Mouse (Mus musculus): ENCODE results near the gene Tspear. TPM values are rescaled to one million over a fixed set of nuclear protein-coding genes. Genes with fewer than 3 reads are reported as not detected.

Tspear gene
- polyA plus RNA-seq, 1 experiment = not detected

- no peaks in the 10 kb centered on the region for H3K36me3 ChIP-seq (ENCODE audit: control insufficient read depth, insufficient read depth)
- H3K4me3 ChIP-seq = no peak overlapping the region
- TF ChIP-seq TCF3 (IDR thresholded peaks at IDR 0.05; ENCODE audit: insufficient read length, low read depth) (no peak), E2F4 (IDR thresholded peaks at IDR 0.05; ENCODE audit: insufficient read depth) (no peak), POLR2A (IDR thresholded peaks at IDR 0.05; ENCODE audit: insufficient read length, low read depth) (no peak), USF1 (IDR thresholded peaks at IDR 0.05; ENCODE audit: low read depth) (no peak), TCF12 (IDR thresholded peaks at IDR 0.05; ENCODE audit: insufficient read depth, poor library complexity, severe bottlenecking) (no peak), MYOG (IDR thresholded peaks at IDR 0.05; ENCODE audit: control insufficient read depth in 1 of 3, insufficient read depth in 1 of 3, insufficient read length in 2 of 3, low read depth in 2 of 3) (no peak), CEBPB (IDR thresholded peaks at IDR 0.05; ENCODE audit: insufficient read depth, poor library complexity, severe bottlenecking) (no peak), MYOD1 (IDR thresholded peaks at IDR 0.05; ENCODE audit: control insufficient read depth in 1 of 3, insufficient read length in 2 of 3, low read depth in 2 of 3) (no peak), POLR2AphosphoS2 (IDR thresholded peaks at IDR 0.05; ENCODE audit: insufficient read length, low read depth) (no peak), REST (IDR thresholded peaks at IDR 0.05; ENCODE audit: insufficient read depth, insufficient read length) (no peak), SRF (IDR thresholded peaks at IDR 0.05; ENCODE audit: control insufficient read depth, insufficient read length, low read depth) (no peak), MAX (IDR thresholded peaks at IDR 0.05; ENCODE audit: low read depth) (no peak)
- no peak overlapping the region for H3K4me2 ChIP-seq (ENCODE audit: low read depth)
- no peak overlapping the region for H3ac ChIP-seq (ENCODE audit: control insufficient read depth, insufficient read length)
- H3K27me3 ChIP-seq (ENCODE audit: control insufficient read depth, insufficient read depth, insufficient read length) = peaks cover 36% of the 10 kb centered on the region
- H3K79me2 ChIP-seq (ENCODE audit: control insufficient read depth, insufficient read depth) = no peaks in the 10 kb centered on the region
These were observed 226.2 kb downstream of the Tspear start for GRCm38 (mm10) chr10:77912605-77913004.

- H3K27me3 ChIP-seq (ENCODE audit: control insufficient read depth, insufficient read depth, insufficient read length) = peaks cover 35% of the 10 kb centered on the region
- no peak overlapping the region for H3ac ChIP-seq (ENCODE audit: control insufficient read depth, insufficient read length)
- H3K79me2 ChIP-seq (ENCODE audit: control insufficient read depth, insufficient read depth) = no peaks in the 10 kb centered on the region
- no peaks in the 10 kb centered on the region for H3K36me3 ChIP-seq (ENCODE audit: control insufficient read depth, insufficient read depth)
- no peak overlapping the region for H3K4me3 ChIP-seq
- no peak for TF ChIP-seq POLR2A (IDR thresholded peaks at IDR 0.05; ENCODE audit: insufficient read length, low read depth)
- TF ChIP-seq TCF3 (IDR thresholded peaks at IDR 0.05; ENCODE audit: insufficient read length, low read depth) = no peak
- no peak for TF ChIP-seq MAX (IDR thresholded peaks at IDR 0.05; ENCODE audit: low read depth)
- no peak for TF ChIP-seq E2F4 (IDR thresholded peaks at IDR 0.05; ENCODE audit: insufficient read depth)
- no peak for TF ChIP-seq REST (IDR thresholded peaks at IDR 0.05; ENCODE audit: insufficient read depth, insufficient read length)
- no peak for TF ChIP-seq USF1 (IDR thresholded peaks at IDR 0.05; ENCODE audit: low read depth)
- TF ChIP-seq TCF12 (IDR thresholded peaks at IDR 0.05; ENCODE audit: insufficient read depth, poor library complexity, severe bottlenecking) = no peak
- no peak for TF ChIP-seq MYOD1 (IDR thresholded peaks at IDR 0.05; ENCODE audit: control insufficient read depth in 1 of 3, insufficient read length in 2 of 3, low read depth in 2 of 3)
- TF ChIP-seq POLR2AphosphoS2 (IDR thresholded peaks at IDR 0.05; ENCODE audit: insufficient read length, low read depth) = no peak
- no peak for TF ChIP-seq MYOG (IDR thresholded peaks at IDR 0.05; ENCODE audit: control insufficient read depth in 1 of 3, insufficient read depth in 1 of 3, insufficient read length in 2 of 3, low read depth in 2 of 3)
- TF ChIP-seq SRF (IDR thresholded peaks at IDR 0.05; ENCODE audit: control insufficient read depth, insufficient read length, low read depth) = no peak
- TF ChIP-seq CEBPB (IDR thresholded peaks at IDR 0.05; ENCODE audit: insufficient read depth, poor library complexity, severe bottlenecking) = no peak
- no peak overlapping the region for H3K4me2 ChIP-seq (ENCODE audit: low read depth)
These were observed 226.9 kb downstream of the Tspear start for GRCm38 (mm10) chr10:77913292-77913691.

GRCm38 (mm10) chr10:77916636-77917335 is 230.4 kb downstream of the Tspear start:
- TF ChIP-seq MYOD1 (IDR thresholded peaks at IDR 0.05; ENCODE audit: control insufficient read depth in 1 of 3, insufficient read length in 2 of 3, low read depth in 2 of 3) (no peak), POLR2A (IDR thresholded peaks at IDR 0.05; ENCODE audit: insufficient read length, low read depth) (no peak), REST (IDR thresholded peaks at IDR 0.05; ENCODE audit: insufficient read depth, insufficient read length) (no peak), SRF (IDR thresholded peaks at IDR 0.05; ENCODE audit: control insufficient read depth, insufficient read length, low read depth) (no peak)

GRCm38 (mm10) chr10:77921009-77921408 is 234.6 kb downstream of the Tspear start:
- no peak overlapping the region for H3K4me3 ChIP-seq
- no peak overlapping the region for H3K4me2 ChIP-seq (ENCODE audit: low read depth)
- no peaks in the 10 kb centered on the region for H3K27me3 ChIP-seq (ENCODE audit: control insufficient read depth, insufficient read depth, insufficient read length)
- TF ChIP-seq POLR2A (IDR thresholded peaks at IDR 0.05; ENCODE audit: insufficient read length, low read depth) (no peak), SRF (IDR thresholded peaks at IDR 0.05; ENCODE audit: control insufficient read depth, insufficient read length, low read depth) (no peak), MYOG (IDR thresholded peaks at IDR 0.05; ENCODE audit: control insufficient read depth in 1 of 3, insufficient read depth in 1 of 3, insufficient read length in 2 of 3, low read depth in 2 of 3) (no peak)
- H3K36me3 ChIP-seq (ENCODE audit: control insufficient read depth, insufficient read depth) = no peaks in the 10 kb centered on the region
- no peaks in the 10 kb centered on the region for H3K79me2 ChIP-seq (ENCODE audit: control insufficient read depth, insufficient read depth)
- H3ac ChIP-seq (ENCODE audit: control insufficient read depth, insufficient read length) = no peak overlapping the region

More at GRCm38 (mm10) chr10:77916636-77917335, 230.4 kb downstream of the Tspear start:
- Histone ChIP-seq H3K4me3 (no peak overlapping the region), H3K79me2 (ENCODE audit: control insufficient read depth, insufficient read depth) (no peaks in the 10 kb centered on the region), H3ac (ENCODE audit: control insufficient read depth, insufficient read length) (no peak overlapping the region), H3K36me3 (ENCODE audit: control insufficient read depth, insufficient read depth) (no peaks in the 10 kb centered on the region), H3K27me3 (ENCODE audit: control insufficient read depth, insufficient read depth, insufficient read length) (peaks cover 18% of the 10 kb centered on the region), H3K4me2 (ENCODE audit: low read depth) (no peak overlapping the region)

- Histone ChIP-seq H3ac (ENCODE audit: control insufficient read depth, insufficient read length) (no peak overlapping the region), H3K27me3 (ENCODE audit: control insufficient read depth, insufficient read depth, insufficient read length) (no peaks in the 10 kb centered on the region), H3K36me3 (ENCODE audit: control insufficient read depth, insufficient read depth) (no peaks in the 10 kb centered on the region), H3K4me3 (no peak overlapping the region), H3K4me2 (ENCODE audit: low read depth) (no peak overlapping the region), H3K79me2 (ENCODE audit: control insufficient read depth, insufficient read depth) (no peaks in the 10 kb centered on the region)
- TF ChIP-seq E2F4 (IDR thresholded peaks at IDR 0.05; ENCODE audit: insufficient read depth) (no peak), POLR2A (IDR thresholded peaks at IDR 0.05; ENCODE audit: insufficient read length, low read depth) (no peak), TCF12 (IDR thresholded peaks at IDR 0.05; ENCODE audit: insufficient read depth, poor library complexity, severe bottlenecking) (no peak), MYOG (IDR thresholded peaks at IDR 0.05; ENCODE audit: control insufficient read depth in 1 of 3, insufficient read depth in 1 of 3, insufficient read length in 2 of 3, low read depth in 2 of 3) (no peak), MAX (IDR thresholded peaks at IDR 0.05; ENCODE audit: low read depth) (no peak), MYOD1 (IDR thresholded peaks at IDR 0.05; ENCODE audit: control insufficient read depth in 1 of 3, insufficient read length in 2 of 3, low read depth in 2 of 3) (no peak), REST (IDR thresholded peaks at IDR 0.05; ENCODE audit: insufficient read depth, insufficient read length) (no peak), SRF (IDR thresholded peaks at IDR 0.05; ENCODE audit: control insufficient read depth, insufficient read length, low read depth) (no peak), POLR2AphosphoS2 (IDR thresholded peaks at IDR 0.05; ENCODE audit: insufficient read length, low read depth) (no peak), CEBPB (IDR thresholded peaks at IDR 0.05; ENCODE audit: insufficient read depth, poor library complexity, severe bottlenecking) (no peak), TCF3 (IDR thresholded peaks at IDR 0.05; ENCODE audit: insufficient read length, low read depth) (no peak), USF1 (IDR thresholded peaks at IDR 0.05; ENCODE audit: low read depth) (no peak)
These were observed 236.3 kb downstream of the Tspear start for GRCm38 (mm10) chr10:77922681-77923080.

Measured in myocyte (in vitro differentiated cells).